Mouse (Mus musculus): ENCODE measurements around the gene Gm45711.
A peak's percentile ranks its signal among the peaks of the same experiment; 100 is the strongest.
"Not testable (repeated sequence)": the region's sequence is repeated elsewhere in the genome, so short reads cannot be mapped to it uniquely, and the experiment has no call there.

Gm45711 gene

DNA sequence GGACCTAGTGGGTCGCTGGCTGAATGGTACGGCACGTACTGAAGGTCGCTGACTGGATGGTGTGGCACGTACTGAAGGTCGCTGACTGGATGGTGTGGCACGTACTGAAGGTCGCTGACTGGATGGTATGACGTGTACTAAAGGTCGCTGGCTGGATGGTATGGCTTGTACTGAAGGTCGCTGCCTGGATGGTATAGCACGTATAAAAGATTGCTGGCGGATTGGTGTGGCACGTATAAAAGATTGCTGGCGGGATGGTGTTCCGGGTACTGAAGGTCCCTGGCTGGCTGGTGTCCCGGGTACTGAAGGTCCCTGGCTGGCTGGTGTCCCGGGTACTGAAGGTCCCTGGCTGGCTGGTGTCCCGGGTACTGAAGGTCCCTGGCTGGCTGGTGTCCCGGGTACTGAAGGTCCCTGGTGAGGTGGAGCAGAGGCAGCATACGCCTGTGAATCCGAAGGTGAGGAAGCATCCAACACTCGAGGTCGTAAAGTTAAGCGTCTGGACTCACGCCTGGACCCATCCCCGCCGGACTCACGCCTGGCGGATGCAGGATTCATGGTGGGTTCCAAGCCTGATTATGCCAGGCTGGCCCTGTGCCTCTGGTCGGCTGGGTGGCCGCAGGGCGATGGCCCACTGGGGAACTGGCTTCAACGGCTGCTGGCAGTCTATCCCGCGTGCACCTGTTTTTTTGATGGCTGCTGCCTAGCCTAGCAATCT, at the start of gene Gm45711, which contains the start of gene Cmtm1:
Gene Gm45711 (minus strand): TSS at position 641 of the 715 bp plus-strand sequence.
Gene Cmtm1 (minus strand): TSS at position 705 of the 715 bp plus-strand sequence.
- peak in 1 of 2 experiments; percentile 14 for DNase-seq (ENCODE audit: low spot score in 2 of 2)

- no peak for DNase-seq (ENCODE audit: low spot score in 2 of 2)
Observed at GRCm38 (mm10) chr8:104358637-104359036, 48.8 kb upstream of the Gm45711 start.

- DNase-seq (ENCODE audit: low spot score in 2 of 2), result no peak
Observed at GRCm38 (mm10) chr8:104354504-104354903, 44.6 kb upstream of the Gm45711 start.

DNA sequence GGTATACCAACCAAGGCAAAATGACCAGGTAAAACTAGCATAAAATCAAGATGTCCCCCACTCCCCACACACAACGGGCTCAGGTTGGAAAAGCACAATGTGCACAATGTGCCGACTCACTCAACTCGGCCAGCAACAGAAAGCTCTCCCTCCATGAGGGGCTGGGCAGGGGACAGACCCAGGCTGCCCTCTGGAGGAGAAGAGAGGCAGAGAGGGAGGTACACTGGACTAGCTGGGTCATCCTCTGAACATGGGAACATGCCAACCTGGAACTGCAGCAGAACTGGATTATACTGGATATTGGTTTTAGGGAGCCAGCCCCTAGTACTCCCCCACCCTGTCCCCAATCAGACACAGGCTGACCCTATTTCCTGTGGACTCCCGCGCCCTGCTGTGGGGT, 43.3 kb upstream of the Gm45711 start:
- DNase-seq (ENCODE audit: low spot score in 2 of 2), result no peak

GRCm38 (mm10) chr8:104350047-104350446, 40.2 kb upstream of the Gm45711 start:
- DNase-seq (ENCODE audit: low spot score in 2 of 2), result no peak

DNA sequence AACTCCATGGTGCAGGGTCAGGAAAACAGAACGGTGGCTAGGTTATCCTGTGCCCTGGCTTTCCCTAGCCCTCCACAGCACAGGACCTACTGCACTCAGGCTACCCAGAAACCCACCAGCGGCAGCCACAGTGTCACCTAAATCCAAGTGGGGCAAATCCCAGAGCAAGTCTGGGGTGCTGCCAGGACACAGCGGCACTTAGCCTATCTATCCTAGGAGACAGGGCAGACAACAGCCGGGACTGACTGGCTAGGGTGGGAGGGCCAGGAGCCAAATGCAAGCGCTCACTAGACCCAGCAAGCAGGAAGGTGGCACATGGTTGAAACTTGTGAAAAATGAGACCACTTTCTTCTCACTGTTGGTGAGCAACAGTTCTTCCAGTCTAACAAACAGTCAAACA, 39.1 kb upstream of the Gm45711 start:
- no peak for DNase-seq (ENCODE audit: low spot score in 2 of 2)

GRCm38 (mm10) chr8:104346706-104347105, 36.8 kb upstream of the Gm45711 start:
- DNase-seq (ENCODE audit: low spot score in 2 of 2), result no peak

- no peak for DNase-seq (ENCODE audit: low spot score in 2 of 2)
Observed at GRCm38 (mm10) chr8:104344622-104345021, 34.7 kb upstream of the Gm45711 start.

DNA sequence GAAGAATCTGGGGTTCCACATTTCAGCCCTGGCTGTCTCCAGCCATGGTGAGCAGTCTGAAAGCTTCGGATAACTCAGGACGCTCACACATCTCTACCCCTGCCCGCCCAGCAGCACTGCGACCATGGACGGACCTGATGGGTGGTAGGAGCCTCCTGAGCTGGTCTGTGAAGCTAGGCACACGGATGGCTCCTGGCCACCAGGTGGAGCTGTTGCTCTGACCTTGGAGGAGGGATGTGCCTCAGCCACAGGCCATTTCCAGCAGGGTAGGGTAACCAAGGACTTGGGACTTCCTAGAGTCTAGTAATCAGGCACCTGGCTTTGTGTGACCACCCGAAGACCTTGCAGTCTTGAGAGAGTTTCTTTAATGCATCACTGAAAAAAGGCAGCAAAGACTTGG, 34.1 kb upstream of the Gm45711 start:
- DNase-seq (ENCODE audit: low spot score in 2 of 2), result peak; percentile 67 to 71

GRCm38 (mm10) chr8:104342426-104342825, 32.5 kb upstream of the Gm45711 start:
- no peak for DNase-seq (ENCODE audit: low spot score in 2 of 2)

DNA sequence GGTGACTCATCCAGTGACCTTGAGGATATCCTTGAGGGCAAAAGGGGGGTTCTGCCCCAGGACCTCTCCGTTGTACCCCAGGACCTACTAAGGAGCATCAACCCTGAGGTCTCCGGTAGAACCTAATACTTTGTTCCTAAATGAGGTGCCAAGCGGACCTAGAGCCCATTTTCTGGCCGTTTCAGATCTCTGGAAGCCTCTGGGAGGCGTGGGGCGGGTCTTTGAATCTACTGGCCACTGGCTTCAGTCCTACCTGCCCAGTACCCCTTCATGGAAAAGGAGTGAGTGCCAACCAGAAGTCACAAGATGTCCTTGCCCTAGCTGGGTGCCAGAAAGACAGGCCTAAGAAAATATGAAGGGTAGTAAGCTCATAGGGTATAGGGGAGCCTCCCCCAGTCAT, 31.8 kb upstream of the Gm45711 start:
- no peak for DNase-seq (ENCODE audit: low spot score in 2 of 2)

DNA sequence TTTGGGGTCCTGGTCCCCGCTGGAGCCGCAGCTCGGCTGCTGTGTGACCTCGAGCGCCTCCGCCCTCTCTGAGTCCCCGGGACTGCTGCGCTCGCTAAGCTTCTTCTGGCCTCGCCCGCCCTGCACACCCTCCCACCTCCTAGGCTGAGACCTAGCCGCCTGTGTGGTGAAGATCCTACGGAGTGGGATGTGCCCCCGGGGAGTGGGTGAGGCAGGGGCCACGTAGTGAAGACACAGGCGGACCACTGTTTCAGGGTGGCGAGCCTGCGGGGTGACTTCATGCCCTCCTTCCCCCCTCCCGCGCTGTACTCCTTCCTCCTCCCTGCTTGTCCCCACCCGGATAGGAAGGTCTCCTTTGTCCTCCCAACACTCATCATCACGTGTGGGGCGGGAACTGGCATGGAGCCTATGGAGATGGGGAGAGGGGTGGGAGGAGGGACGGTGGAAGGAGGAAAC, 31.3 kb upstream of the Gm45711 start:
- DNase-seq (ENCODE audit: low spot score in 2 of 2), result peak in 1 of 2 experiments; percentile 16

DNA sequence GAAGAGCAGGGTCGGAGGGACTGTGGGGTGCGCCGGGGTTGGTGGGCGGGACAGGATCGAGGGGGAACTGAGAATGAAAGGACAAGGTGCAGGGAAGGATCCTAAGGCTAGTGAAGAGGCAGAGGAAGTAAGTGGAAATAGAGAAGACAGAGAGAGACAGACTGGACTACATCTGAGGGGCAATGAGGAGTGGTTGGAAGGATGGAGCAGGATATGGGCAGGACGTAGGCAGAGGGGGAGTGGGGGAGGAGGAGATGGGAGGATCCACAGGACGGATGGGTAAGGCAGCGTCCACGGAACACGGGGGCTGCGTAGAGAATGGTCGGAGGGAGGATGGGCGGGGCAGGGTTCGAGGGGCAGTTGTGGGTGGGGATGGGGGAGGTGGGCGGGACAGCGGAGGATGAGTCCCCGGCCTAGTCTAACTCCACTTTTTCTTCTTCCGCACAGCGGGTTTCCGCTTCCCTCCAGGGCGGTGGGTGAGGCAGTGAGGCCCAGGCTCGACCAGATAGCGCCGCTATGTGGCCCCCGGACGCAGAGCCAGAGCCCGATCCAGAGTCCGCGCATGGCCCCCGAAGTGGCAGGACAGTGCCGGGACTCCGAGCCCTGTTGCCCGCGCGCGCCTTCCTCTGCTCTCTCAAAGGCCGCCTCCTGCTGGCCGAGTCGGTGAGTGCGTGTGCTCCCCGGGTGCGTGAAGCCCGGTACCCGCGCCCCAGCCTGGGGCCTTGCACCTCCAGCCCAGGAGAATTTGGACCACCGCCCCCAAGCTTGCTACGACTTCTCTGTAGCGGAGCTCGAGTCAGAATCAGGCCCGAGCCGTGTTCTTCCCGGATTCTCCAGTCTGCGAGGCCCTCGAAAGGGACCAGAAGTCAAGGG, 30.6 kb upstream of the Gm45711 start:
- peak in 1 of 2 experiments; percentile 39 for DNase-seq (ENCODE audit: low spot score in 2 of 2)

GRCm38 (mm10) chr8:104339983-104340232, 30.0 kb upstream of the Gm45711 start:
- no peak for DNase-seq (ENCODE audit: low spot score in 2 of 2)

GRCm38 (mm10) chr8:104339229-104339982, 29.5 kb upstream of the Gm45711 start, which contains the start of gene Cmtm3:
Cmtm3 (plus strand) TSS chr8:104339410.
- no peak for DNase-seq (ENCODE audit: low spot score in 2 of 2)

DNA sequence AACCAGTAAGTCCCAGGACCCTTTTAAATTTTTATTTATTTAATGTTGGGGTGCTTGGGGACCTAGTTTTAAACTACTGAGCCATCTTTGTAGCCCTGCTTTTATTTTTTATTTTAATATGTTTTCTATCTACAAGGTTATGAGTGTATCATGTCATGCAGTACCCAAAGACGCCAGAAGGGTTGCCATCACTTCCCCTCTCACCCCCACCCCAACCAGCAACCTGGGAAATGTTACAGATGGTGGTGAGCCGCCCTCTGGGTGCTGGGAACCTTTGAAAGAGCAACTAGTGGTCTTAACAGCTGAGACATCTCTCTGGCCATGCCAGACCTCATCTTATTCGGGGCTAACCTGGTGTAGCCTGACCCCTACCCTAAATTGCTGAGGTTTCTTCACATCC, 28.0 kb upstream of the Gm45711 start:
- no peak for DNase-seq (ENCODE audit: low spot score in 2 of 2)

DNA sequence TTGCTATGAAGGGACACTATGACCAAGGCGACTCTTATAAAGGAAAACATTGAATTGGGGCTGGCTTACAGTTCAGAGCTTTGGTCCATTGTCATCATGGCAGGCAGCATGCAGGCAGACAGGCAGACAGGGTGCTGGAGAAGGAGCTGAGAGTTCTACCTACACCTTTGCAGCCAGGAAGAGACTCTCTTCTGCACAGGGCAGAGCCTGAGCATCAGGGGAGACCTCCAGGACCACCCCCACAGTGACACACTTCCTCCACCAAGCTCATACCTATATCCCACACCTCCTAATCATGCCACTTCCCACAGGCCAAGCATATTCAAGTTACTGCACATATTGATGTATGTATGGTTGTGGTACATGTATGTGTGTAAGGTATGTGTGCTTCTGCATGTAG, 26.9 kb upstream of the Gm45711 start:
- no peak for DNase-seq (ENCODE audit: low spot score in 2 of 2)

- DNase-seq (ENCODE audit: low spot score in 2 of 2), result no peak
Observed at GRCm38 (mm10) chr8:104334196-104334595, 24.3 kb upstream of the Gm45711 start.

DNA sequence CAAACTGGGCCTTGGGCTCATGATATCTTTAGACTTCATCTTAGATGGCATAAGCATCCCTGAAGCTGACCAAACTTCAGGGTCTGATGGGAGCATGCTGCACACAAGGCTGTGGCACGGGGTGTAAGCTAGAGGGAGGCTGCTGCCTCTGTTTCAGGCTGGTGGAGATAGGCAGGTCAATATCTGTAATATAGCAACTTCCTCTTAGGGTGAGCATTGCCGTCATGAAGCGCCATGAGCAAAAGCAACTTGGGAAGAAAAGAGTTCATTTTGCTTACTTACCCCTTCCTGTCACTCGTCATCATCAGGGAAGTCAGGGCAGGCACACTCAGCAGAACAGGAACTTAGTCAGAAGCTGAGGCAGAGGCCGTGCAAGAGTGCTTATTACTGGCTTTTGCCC, 23.9 kb upstream of the Gm45711 start:
- DNase-seq (ENCODE audit: low spot score in 2 of 2), result no peak

GRCm38 (mm10) chr8:104332665-104333631, 23.1 kb upstream of the Gm45711 start:
- no peak for DNase-seq (ENCODE audit: low spot score in 2 of 2)

GRCm38 (mm10) chr8:104321930-104322329, 12.0 kb upstream of the Gm45711 start, which contains the start of gene Cmtm2b:
Cmtm2b (plus strand) TSS chr8:104322230.
- DNase-seq (ENCODE audit: low spot score in 2 of 2), result not testable (repeated sequence)

Data from right cerebral cortex, postnatal 36 days (tissue).